Mouse (Mus musculus): ENCODE data around the gene Eif5a. TPM values are rescaled to one million over a fixed set of nuclear protein-coding genes. Genes with fewer than 3 reads are reported as not detected.

Eif5a gene
- polyA plus RNA-seq, 1 experiment from 2014 or later: 2,970 TPM

DNA sequence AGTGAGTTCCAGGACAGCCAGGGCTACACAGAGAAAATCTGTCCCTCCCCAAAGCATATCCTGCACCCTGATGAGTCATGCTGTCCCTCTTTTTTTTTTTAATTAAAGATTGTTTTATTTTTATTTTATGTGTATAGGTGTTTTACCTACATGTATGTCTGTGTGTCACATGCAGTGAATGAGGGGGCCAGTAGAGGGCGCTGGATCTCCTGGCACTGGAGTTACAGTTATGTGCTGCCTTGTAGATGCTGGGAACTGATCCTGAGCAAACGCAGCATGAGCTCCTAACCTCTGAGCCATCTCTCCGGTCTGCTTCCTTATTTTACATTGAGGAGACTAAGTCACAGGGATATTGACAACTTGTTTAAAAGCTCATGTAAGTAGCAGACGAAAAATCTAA lies 38.7 kb downstream of the Eif5a start:
- Histone ChIP-seq H3K27ac (no peak overlapping the region), H3K4me1 (peaks cover 47% of the 10 kb centered on the region), H3K4me3 (no peak overlapping the region), H3K36me3 (replicated peaks) (no peaks in the 10 kb centered on the region), H3K27me3 (ENCODE audit: poor library complexity, severe bottlenecking) (peaks cover 34% of the 10 kb centered on the region), H3K9me3 (no peaks in the 10 kb centered on the region)
- no peak for DNase-seq (ENCODE audit: extremely low spot score, low spot score)
- WGBS: 61% methylated on average over 4 of the region's 4 CpGs

DNA sequence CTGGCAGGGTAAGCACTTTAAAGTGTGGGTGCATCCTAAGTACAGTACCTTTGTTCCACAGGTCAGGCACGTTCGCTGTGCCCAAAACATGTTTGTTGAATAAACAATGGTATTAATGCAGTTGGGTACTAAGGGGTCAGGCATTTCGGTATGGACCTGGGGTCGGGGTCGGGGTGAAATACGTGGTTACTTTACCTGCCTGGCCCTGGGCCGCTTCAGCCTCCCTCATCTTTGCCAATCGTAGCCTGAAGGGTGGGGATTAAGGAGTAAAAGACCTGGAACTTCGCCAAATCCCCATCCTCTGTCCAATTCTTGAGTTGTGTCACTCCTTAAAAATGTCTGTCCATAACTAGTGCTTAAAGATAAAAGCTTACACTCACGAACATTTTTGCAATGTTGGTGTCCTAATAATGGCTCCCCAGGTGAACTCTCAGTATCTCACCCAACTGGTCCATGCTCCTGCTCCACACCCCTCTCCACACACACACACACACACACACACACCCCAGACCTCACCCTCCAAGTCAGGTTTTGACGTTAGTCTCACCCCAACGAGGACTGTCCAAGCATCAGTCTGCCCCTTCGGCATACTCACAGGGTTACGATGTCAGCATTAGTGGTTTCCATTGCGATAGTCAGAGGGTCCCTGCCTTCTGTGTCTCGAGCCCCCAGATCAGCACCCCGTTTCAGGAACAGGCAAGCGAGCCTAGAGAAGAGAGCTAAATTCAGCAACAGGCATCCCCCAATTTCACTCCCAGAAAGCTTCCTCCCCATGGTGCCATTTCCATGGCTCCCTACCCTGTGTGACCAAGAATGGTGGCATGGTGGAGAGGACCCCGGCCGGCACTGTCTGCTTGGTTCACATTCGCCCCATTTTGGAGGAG lies 39.7 kb downstream of the Eif5a start:
- no peak for DNase-seq (ENCODE audit: extremely low spot score, low spot score)
- peaks cover 57% of the 10 kb centered on the region for H3K4me1 ChIP-seq
- H3K36me3 ChIP-seq (replicated peaks): no peaks in the 10 kb centered on the region
- peak overlapping the region; percentile 84 for H3K27ac ChIP-seq
- WGBS: 58% methylated on average over 21 of the region's 21 CpGs
- H3K9me3 ChIP-seq: no peaks in the 10 kb centered on the region
- peaks cover 34% of the 10 kb centered on the region for H3K27me3 ChIP-seq (ENCODE audit: poor library complexity, severe bottlenecking)
- H3K4me3 ChIP-seq: peak overlapping the region; percentile 58

DNA sequence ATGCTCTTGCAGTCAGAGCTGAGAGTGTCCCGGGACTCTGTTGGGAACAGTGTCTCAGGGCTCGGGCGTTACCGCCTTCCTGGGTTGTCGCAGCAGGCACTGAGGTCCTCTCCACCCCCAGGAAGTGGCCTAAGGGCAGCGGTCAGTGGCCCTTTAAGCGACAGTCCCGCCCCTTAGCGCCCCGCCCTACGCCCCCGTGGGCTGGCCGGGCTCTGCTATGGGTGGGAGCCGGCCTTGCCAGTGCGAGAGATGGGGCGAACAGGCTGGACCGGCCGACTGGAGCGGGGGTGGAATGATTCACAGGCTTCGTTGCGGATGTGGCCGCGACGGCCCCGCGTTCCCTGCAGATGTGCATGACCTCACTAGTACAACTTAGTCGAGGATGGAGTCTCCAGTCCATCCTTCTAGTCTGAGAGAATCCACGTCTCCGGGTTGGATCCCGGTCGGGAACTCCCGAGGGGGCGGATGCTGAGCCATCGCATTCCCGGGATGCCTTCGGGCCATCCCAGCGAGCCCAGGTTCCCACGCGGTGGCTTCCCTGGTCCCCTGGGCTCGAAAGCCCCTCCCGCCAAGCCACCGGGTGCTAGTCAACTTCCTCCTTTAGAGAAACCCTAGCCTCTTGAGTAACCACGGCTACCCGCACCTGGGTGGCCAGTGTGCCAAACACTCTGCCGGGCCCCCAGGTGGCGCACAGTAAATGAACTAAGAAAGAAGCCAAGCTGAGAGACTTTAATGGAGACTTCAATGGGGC lies 40.7 kb downstream of the Eif5a start, which contains the start of gene Kctd11:
TSS of gene Kctd11 (minus strand) at position 554 of the 751 bp plus-strand sequence.
- H3K36me3 ChIP-seq (replicated peaks): no peaks in the 10 kb centered on the region
- no peaks in the 10 kb centered on the region for H3K9me3 ChIP-seq
- WGBS: under 1% methylated on average over 46 of the region's 46 CpGs
- H3K4me1 ChIP-seq: peaks cover 67% of the 10 kb centered on the region
- DNase-seq (ENCODE audit: extremely low spot score, low spot score): peak; percentile 85
- H3K27me3 ChIP-seq (ENCODE audit: poor library complexity, severe bottlenecking): peaks cover 34% of the 10 kb centered on the region
- H3K27ac ChIP-seq: peak within 1 kb of the TSS; percentile 84
- H3K4me3 ChIP-seq: peak within 1 kb of the TSS; percentile 58

DNA sequence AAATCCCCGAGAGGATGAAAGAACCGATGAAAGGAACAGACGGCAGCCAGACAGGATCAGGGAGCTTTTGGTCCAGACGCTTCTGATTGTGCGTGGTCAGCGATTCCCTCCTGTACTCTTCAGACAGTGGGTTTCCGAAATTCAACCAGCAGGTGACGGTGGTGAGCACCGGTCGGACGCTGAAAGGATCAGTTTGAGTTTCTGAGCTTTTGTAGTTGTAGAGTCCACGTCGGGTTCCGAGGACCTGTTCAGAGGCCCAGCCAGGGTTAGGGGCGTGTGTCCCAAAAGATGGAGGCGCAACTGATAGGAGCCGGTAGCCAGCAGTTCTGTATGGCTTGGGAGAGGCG lies 41.3 kb downstream of the Eif5a start:
- no peak for DNase-seq (ENCODE audit: extremely low spot score, low spot score)
- Histone ChIP-seq H3K9me3 (no peaks in the 10 kb centered on the region), H3K27me3 (ENCODE audit: poor library complexity, severe bottlenecking) (peaks cover 33% of the 10 kb centered on the region), H3K4me3 (peak overlapping the region; percentile 58), H3K27ac (peak overlapping the region; percentile 84), H3K36me3 (replicated peaks) (no peaks in the 10 kb centered on the region), H3K4me1 (peaks cover 69% of the 10 kb centered on the region)
- under 1% methylated on average over 18 of the region's 18 CpGs for WGBS

DNA sequence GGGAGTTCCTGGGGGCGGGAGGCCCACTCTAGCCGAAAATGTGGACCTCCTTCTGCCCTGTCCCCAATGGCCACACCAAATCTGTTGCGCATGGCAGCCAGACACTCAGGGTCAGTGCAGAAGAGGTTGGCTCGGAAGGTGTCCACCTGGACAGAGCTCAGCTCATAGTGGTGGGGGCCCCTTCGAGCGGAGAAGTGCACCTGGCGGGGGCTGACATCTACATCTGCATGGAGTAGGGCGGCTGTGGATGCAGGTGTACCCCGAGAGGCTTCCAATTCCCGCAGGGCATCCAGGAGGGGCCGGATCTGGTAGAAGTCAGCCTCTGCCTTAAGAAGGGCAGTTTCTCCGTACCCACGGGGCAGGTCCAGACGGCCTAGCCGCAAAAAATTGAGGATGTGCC lies 42.0 kb downstream of the Eif5a start:
- Histone ChIP-seq H3K27ac (peak overlapping the region; percentile 84), H3K36me3 (replicated peaks) (no peaks in the 10 kb centered on the region), H3K4me1 (peaks cover 66% of the 10 kb centered on the region)

DNA sequence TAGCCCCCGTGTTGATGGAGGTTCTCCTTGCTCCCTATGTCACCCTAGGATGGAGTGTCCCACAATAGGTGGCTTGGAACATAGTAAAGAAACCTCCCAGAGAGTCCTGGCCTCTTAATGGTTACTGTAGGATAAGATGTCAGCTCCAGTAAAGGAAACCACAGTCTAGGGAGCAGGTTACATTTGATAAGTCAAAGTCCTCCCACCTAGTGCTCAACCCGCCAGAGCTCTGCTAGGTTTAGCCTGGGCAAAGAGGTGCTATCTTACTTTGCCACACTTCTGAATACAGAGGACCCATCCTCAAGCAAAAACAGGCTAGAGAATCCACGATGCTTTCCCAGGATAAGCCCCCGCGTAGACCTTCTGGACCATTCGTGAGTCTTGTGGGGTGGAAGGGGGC lies 42.8 kb downstream of the Eif5a start:
- Histone ChIP-seq H3K27ac (no peak overlapping the region), H3K9me3 (no peaks in the 10 kb centered on the region), H3K4me1 (peaks cover 66% of the 10 kb centered on the region), H3K36me3 (replicated peaks) (no peaks in the 10 kb centered on the region), H3K4me3 (peak overlapping the region; percentile 58; the same call in 1 of the 2 replicates), H3K27me3 (ENCODE audit: poor library complexity, severe bottlenecking) (peaks cover 30% of the 10 kb centered on the region)
- 91% methylated on average over 6 of the region's 6 CpGs for WGBS
- DNase-seq (ENCODE audit: extremely low spot score, low spot score): no peak

More for the DNA sequence above, 42.0 kb downstream of the Eif5a start:
- WGBS: 61% methylated on average over 15 of the region's 15 CpGs
- H3K27me3 ChIP-seq (ENCODE audit: poor library complexity, severe bottlenecking): peaks cover 30% of the 10 kb centered on the region
- H3K4me3 ChIP-seq: peak overlapping the region; percentile 58
- no peak for DNase-seq (ENCODE audit: extremely low spot score, low spot score)
- no peaks in the 10 kb centered on the region for H3K9me3 ChIP-seq

DNA sequence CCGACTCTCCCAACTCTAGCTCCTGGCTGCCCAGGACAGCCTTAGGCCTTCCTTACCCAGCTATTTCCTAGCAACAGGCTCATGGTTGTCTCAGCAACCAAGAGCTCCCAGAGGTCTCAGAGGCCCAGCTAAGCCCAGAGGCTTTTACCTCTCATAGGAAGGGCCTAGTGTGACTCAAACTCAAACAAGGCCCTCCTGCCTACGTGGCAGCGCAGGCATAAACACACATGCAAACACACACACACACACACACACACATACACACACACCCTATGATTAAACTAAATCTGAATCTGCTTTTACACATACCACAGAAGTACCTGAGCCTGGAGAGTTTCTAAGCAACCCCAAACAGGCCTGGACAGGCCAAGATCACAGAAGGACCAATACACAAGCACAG lies 43.4 kb downstream of the Eif5a start:
- Histone ChIP-seq H3K4me1 (peaks cover 66% of the 10 kb centered on the region), H3K27me3 (ENCODE audit: poor library complexity, severe bottlenecking) (peaks cover 30% of the 10 kb centered on the region), H3K9me3 (no peaks in the 10 kb centered on the region), H3K4me3 (no peak overlapping the region), H3K36me3 (replicated peaks) (no peaks in the 10 kb centered on the region), H3K27ac (no peak overlapping the region)
- DNase-seq (ENCODE audit: extremely low spot score, low spot score): no peak
- WGBS: 83% methylated on average over 3 of the region's 3 CpGs

DNA sequence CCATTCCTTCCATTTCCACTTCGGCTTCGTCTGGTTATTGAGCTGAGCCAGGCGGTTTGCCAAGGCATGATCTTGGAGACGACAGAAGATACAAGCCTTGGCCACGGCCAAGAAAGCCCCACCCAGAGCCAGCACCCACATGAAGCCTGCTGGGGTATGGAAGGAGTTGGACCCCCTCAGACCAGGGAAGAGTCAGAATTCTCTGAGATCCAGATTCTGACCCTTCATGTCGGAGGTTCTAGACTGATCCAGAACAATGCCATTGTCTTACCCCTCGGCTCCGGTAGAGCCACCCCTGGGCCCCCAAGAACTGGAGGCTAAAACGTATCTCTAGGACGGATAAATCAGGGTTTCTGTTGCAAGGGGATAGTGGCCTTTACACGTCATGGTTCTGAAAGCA lies 43.9 kb downstream of the Eif5a start, which contains the start of gene Tmem95:
TSS of gene Tmem95 (minus strand) at position 141 of the 400 bp plus-strand sequence.
- Histone ChIP-seq H3K4me1 (peaks cover 66% of the 10 kb centered on the region), H3K27me3 (ENCODE audit: poor library complexity, severe bottlenecking) (peaks cover 30% of the 10 kb centered on the region), H3K27ac (peak within 1 kb of the TSS; percentile 75)

DNA sequence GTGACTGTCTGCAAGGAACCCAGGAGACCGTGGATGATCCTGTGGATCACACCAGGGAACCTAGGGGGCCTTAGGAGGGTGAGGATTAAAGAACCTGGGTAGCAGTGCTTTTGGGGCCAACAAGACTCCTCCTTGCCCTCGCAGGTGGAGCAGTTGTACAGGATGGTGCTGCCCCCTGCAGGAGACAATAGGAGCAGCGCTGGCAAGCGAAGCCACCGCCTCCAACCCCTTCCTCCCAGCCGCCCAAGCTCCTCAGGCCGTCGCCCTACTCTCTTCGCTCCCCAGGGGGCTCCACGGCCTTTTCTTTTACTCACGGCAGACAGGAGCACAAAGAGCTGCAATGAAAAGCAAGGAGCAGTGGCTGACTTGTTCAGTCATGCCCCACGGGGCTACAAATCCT lies 44.9 kb downstream of the Eif5a start:
- Histone ChIP-seq H3K36me3 (replicated peaks) (no peaks in the 10 kb centered on the region), H3K4me3 (peak overlapping the region; percentile 42), H3K9me3 (no peaks in the 10 kb centered on the region), H3K27me3 (ENCODE audit: poor library complexity, severe bottlenecking) (peaks cover 21% of the 10 kb centered on the region), H3K4me1 (peaks cover 60% of the 10 kb centered on the region), H3K27ac (peak overlapping the region; percentile 75)
- DNase-seq (ENCODE audit: extremely low spot score, low spot score): peak; percentile 85
- WGBS: 1% methylated on average over 12 of the region's 12 CpGs

More for the DNA sequence above, 43.9 kb downstream of the Eif5a start, which contains the start of gene Tmem95:
- H3K9me3 ChIP-seq: no peaks in the 10 kb centered on the region
- WGBS: 92% methylated on average over 11 of the region's 11 CpGs
- peak within 1 kb of the TSS; percentile 58 for H3K4me3 ChIP-seq
- no peaks in the 10 kb centered on the region for H3K36me3 ChIP-seq (replicated peaks)
- DNase-seq (ENCODE audit: extremely low spot score, low spot score): no peak

DNA sequence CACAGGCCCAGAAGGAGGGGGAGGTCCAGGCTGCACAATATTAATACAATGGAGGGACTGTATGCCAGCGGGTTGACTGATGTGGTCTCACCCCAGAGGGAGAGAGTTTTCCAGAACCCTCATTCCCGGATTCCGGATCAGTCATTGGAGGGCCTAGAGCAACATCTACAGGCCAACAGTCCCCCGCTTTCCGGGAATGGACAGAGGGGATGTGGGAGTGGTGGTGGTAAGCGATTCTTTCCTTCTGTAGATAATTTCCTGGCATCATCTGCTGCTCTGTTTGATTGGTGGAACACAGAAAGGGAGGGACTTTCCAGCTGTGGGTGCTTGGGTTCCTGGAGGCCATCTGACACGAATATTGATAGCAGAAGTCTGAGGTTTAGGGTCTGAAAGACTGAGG lies 45.6 kb downstream of the Eif5a start:
- no peaks in the 10 kb centered on the region for H3K9me3 ChIP-seq
- H3K27ac ChIP-seq: 0 out of 2 replicates have a peak overlapping the region, but pooled peaks have one; percentile 75
- DNase-seq (ENCODE audit: extremely low spot score, low spot score): no peak
- 71% methylated on average over 7 of the region's 7 CpGs for WGBS
- peaks cover 16% of the 10 kb centered on the region for H3K27me3 ChIP-seq (ENCODE audit: poor library complexity, severe bottlenecking)
- H3K36me3 ChIP-seq (replicated peaks): no peaks in the 10 kb centered on the region
- no peak overlapping the region for H3K4me3 ChIP-seq
- H3K4me1 ChIP-seq: peaks cover 54% of the 10 kb centered on the region

DNA sequence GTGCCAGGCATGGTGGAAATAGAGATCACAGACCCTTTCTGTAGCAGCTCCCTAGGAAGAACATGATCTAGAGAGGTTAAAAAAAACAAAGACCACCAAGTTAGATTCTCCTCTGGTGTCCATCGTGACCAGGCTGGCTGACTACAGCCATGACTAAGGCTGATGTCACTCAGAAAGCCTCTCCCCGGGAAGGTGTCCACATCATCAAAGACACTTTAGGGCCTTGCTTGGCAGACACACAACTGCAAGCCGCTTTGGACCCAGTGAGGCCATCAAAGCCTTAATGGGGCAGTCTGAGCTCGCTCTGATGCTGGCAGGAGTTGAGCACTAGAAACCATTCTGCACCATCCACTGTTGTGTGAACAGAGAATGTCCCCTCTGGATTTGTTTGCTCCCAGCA lies 49.3 kb downstream of the Eif5a start:
- H3K4me1 ChIP-seq: peaks cover 16% of the 10 kb centered on the region
- DNase-seq (ENCODE audit: extremely low spot score, low spot score): no peak
- WGBS: 88% methylated on average over 4 of the region's 4 CpGs

DNA sequence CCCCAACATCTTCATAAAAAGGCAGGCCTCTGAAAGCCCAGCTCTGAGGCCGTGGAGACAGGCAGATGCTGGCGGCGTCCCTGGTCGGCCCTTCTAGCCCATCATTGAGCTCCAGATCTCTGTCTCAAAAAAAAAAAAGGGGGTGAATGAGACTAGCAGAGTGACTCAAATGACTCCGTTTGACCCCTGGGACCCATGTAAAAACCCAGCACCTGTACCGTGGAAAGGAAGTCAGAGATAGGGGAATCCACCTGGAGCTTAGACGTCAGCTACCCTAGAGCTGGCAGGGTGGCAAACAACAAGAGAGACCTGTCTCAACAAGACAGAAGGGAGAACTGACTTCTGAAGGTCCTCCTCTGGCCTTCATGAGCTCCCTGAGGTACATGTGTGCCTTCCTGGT lies 49.9 kb downstream of the Eif5a start:
- Histone ChIP-seq H3K4me1 (peaks cover 10% of the 10 kb centered on the region), H3K9me3 (no peaks in the 10 kb centered on the region), H3K27ac (no peak overlapping the region), H3K27me3 (ENCODE audit: poor library complexity, severe bottlenecking) (no peaks in the 10 kb centered on the region), H3K4me3 (no peak overlapping the region), H3K36me3 (replicated peaks) (no peaks in the 10 kb centered on the region)
- DNase-seq (ENCODE audit: extremely low spot score, low spot score): no peak
- 89% methylated on average over 7 of the region's 7 CpGs for WGBS

More for the DNA sequence above, 49.3 kb downstream of the Eif5a start:
- Histone ChIP-seq H3K9me3 (no peaks in the 10 kb centered on the region), H3K27me3 (ENCODE audit: poor library complexity, severe bottlenecking) (no peaks in the 10 kb centered on the region), H3K27ac (no peak overlapping the region), H3K36me3 (replicated peaks) (no peaks in the 10 kb centered on the region), H3K4me3 (no peak overlapping the region)

Data from forebrain, embryonic 10.5 days (tissue).